10 mouse cellular contexts compared by ENCODE assay signal in the genomic region with DNA sequence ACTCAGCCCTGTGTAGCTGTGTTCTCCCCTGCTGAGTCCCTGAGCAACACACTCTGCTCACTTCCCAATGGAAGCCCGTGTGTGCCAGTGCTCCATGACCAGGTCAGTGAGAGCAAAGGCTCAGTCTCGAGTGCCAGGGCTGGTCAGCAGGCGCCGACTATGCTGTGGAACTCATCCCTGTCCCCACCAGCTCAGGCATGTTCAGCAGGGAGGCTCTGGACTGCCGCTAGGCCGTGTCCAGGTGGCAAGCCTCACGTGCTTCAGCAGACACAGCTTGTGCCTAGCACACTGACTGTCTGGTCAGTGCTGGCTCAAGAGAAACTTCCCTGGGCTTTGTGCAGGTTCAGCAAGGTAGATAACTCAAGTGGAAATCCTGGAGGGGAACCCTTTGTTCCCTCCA.
"Had no signal": no experiment of that assay in that cellular context is flagged by ENCODE, and none has a peak within 500 bp of the region (broad histone marks: within the 10 kb centered on the region; RNA-seq: fewer than 3 reads in every experiment).

No protein-coding gene starts in this region.

- DNase-seq: kidney, adult 9 months; kidney, postnatal 4 days; left cerebral cortex, postnatal 4 days; liver, embryonic 13.5 days; lung, adult 2 months; lung, postnatal 14 days; lung, postnatal 4 days; midbrain, embryonic 14.5 days; thymus, adult 18-20 months; thymus, postnatal 36 days had no signal
